Mouse (Mus musculus) limb, embryonic 11.5 days (tissue): Measurements from ENCODE around the gene Gnl2. TPM values are rescaled to one million over a fixed set of nuclear protein-coding genes. Genes with fewer than 3 reads are reported as not detected.

Source experiments
- ATAC-seq: fragments of 200-750 bp; cut with Nextera tagmentation; 2 replicates; pipeline ENCODE4 v1.8.0; 2017; ENCODE audit warnings: low read depth; ENCODE audit not compliant: insufficient number of reproducible peaks, low FRiP score, low TSS enrichment
- DNase-seq: peaks from one replicate; pipeline ENCODE4 v3.0.0-alpha.2; 2015; ENCODE audit warnings: low spot score
- H3K27ac ChIP-seq: fragments of 300-500 bp; sonication (generic); replicated peaks from 2 replicates; pipeline ENCODE4 v1.5.1; 2014; ENCODE audit warnings: low read depth, mild to moderate bottlenecking, low read length
- H3K27me3 ChIP-seq: fragments of 300-500 bp; sonication (generic); 2 replicates; pipeline ENCODE4 v1.6.1; 2014; ENCODE audit warnings: mild to moderate bottlenecking, low read length, mixed read lengths; ENCODE audit not compliant: control insufficient read depth, insufficient read depth
- H3K36me3 ChIP-seq: fragments of 300-500 bp; sonication (generic); 2 replicates; pipeline ENCODE4 v1.6.1; 2014; ENCODE audit warnings: mild to moderate bottlenecking, low read length, moderate library complexity, mixed read lengths; ENCODE audit not compliant: control insufficient read depth, insufficient read depth
- H3K4me1 ChIP-seq: fragments of 300-500 bp; sonication (generic); 2 replicates; pipeline ENCODE4 v1.6.1; 2014; ENCODE audit warnings: low read length, mixed read lengths; ENCODE audit not compliant: control insufficient read depth, insufficient read depth
- H3K4me2 ChIP-seq: fragments of 300-500 bp; sonication (generic); 2 replicates; pipeline ENCODE4 v1.6.1; 2014; ENCODE audit warnings: low read depth, mild to moderate bottlenecking, moderate library complexity; ENCODE audit not compliant: severe bottlenecking
- H3K4me3 ChIP-seq: fragments of 300-500 bp; sonication (generic); 2 replicates; pipeline ENCODE4 v1.5.1; 2014; ENCODE audit warnings: low read depth, low read length
- H3K9ac ChIP-seq: fragments of 300-500 bp; sonication (generic); 2 replicates; pipeline ENCODE4 v1.6.1; 2014; ENCODE audit warnings: mild to moderate bottlenecking, low read length
- H3K9me3 ChIP-seq: fragments of 300-500 bp; sonication (generic); 2 replicates; pipeline ENCODE4 v1.6.1; 2016; ENCODE audit warnings: low read length; ENCODE audit not compliant: control insufficient read depth
- WGBS: fragments of 180-500 bp; shearing (Covaris S2); extraction: QIAGEN DNeasy Blood & Tissue Kit; methylation state at CpG from one replicate; pipeline ENCODE4 v1.1.7; 2014; 5-methylcytosine and 5-hydroxymethylcytosine counted together
- polyA plus RNA-seq: library from polyadenylated mRNA; unstranded; fragments of >200 nt; fragmentation: Nextera tagmentation; extraction: Ambion mirVana; gene quantifications from 2 replicates; pipeline ENCODE4 v1.2.1, GENCODE M21; 2014

The Gnl2 gene
- polyA plus RNA-seq, 1 experiment from 2014 or later, result 85.8 TPM

DNA sequence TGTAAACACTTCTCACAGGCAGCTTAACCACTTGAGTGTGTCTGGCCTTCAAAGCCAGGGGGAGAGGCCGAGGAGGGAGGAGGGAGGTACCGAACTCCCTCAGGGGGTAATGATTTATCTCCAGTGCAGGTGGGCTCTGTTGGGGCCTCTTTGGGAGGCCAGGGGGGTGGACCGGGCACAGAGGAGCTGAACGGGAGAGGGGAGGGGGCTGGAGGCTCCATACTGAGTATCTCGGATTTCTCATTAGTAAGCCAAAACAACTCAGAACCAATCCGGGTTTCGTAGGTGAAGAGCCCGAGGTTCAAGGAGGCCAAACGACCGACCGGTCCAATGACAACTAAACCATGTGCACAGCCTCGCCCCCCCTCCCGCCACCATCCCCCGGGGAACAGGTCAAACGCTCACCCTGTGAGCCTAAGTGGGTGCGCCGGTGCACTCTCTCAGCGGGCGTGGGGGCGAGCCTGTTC is 26.6 kb upstream of the Gnl2 start:
- Histone ChIP-seq H3K4me2 (peak overlapping the region; percentile 37), H3K4me3 (peak overlapping the region; percentile 3; the same call in 1 of the 2 replicates), H3K9me3 (no peaks in the 10 kb centered on the region), H3K27ac (no peak overlapping the region), H3K9ac (peak overlapping the region; percentile 30; the same call in 1 of the 2 replicates), H3K4me1 (peaks cover 18% of the 10 kb centered on the region), H3K36me3 (no peaks in the 10 kb centered on the region), H3K27me3 (peaks cover 69% of the 10 kb centered on the region)
- ATAC-seq, result peak; percentile 33; the same call in 1 of the 2 replicates
- DNase-seq, result peak; percentile 69
- 1% methylated on average over 20 of the region's 20 CpGs for WGBS

DNA sequence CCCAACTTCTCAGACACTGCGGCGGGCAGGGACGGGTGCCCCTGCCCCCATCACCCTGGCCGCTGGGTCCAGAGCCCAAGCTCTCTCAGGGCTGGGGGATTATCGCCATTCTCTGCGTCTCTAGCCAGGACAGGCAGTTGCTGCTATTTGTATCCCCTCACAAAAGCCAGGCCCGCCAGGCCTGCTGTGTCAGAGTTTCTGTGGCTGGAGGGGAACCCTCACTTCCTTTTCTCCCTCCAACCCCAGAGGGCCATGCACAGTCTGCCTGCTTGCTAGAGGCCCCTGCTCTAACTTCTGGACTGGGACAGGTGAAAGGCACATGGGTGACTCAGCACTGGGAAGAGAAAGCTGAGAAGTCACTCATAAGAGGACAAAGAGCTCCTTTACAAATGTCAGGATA is 26.1 kb upstream of the Gnl2 start:
- no peak overlapping the region for H3K27ac ChIP-seq

DNA sequence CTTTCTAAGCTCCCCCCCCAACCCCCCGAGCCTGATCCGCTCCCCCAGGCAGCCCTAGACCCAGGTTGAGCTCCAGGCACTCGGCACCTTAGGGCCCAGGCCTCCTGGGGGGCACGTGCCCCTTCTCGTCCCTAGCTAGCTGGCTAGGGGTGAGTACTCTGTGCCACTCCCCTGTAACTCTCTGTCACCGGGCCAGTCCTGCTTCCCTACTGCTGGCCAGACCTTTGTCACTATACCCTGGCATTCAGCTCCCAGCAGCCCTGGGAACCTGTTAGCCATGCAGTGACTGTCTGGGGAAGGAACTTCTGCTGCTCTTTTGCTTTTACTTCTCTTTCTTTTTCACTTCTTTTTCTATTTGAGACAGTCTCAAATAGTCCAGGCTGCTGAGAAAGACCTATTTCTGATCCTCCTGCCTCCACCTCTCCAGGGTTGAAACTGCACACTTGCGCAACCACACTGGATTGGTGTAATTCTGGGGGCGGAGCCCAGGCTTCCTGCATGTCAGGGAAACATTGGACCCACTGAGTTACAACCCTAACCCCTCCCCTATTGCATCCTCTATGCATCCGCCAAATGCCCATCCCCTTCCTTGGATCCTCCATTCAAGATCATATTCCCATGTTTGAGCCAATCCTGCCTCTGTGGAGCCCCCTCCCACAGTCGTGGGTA is 18.8 kb upstream of the Gnl2 start:
- no peaks in the 10 kb centered on the region for H3K4me1 ChIP-seq
- H3K4me3 ChIP-seq, result no peak overlapping the region
- no peak for DNase-seq
- no peaks in the 10 kb centered on the region for H3K9me3 ChIP-seq
- H3K9ac ChIP-seq, result no peak overlapping the region
- H3K4me2 ChIP-seq, result no peak overlapping the region
- 72% methylated on average over 10 of the region's 10 CpGs for WGBS
- H3K36me3 ChIP-seq, result no peaks in the 10 kb centered on the region
- H3K27me3 ChIP-seq, result 0 out of 2 replicates have a peak, but pooled peaks cover 2% of the 10 kb centered on the region
- no peak for ATAC-seq
- no peak overlapping the region for H3K27ac ChIP-seq

More for the DNA sequence above, 26.1 kb upstream of the Gnl2 start:
- H3K27me3 ChIP-seq, result peaks cover 65% of the 10 kb centered on the region
- H3K9me3 ChIP-seq, result no peaks in the 10 kb centered on the region
- no peaks in the 10 kb centered on the region for H3K36me3 ChIP-seq
- ATAC-seq, result no peak
- peak overlapping the region; percentile 30; the same call in 1 of the 2 replicates for H3K9ac ChIP-seq
- peak; percentile 42 for DNase-seq
- peaks cover 18% of the 10 kb centered on the region for H3K4me1 ChIP-seq
- H3K4me3 ChIP-seq, result no peak overlapping the region
- WGBS, result 3% methylated on average over 7 of the region's 7 CpGs
- H3K4me2 ChIP-seq, result peak overlapping the region; percentile 37

DNA sequence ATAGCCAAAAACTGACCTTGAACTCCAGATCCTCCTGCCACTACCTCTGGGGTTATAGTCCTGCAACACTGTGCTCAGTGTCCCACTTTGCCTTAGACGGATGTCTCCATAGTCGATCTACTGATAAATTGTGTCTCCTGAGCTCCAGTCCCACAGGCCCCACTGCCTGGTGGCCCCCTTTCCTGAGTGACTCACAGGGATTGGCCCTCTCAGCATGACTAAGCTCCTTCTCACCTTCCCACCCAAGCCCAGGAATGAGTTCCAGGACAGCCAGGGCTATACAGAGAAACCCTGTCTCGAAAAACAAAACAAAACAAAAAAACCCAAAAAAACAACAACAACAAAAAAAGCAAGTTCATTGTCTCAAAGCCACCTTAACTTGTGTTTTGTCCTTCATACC is 16.8 kb upstream of the Gnl2 start:
- no peak for DNase-seq
- no peaks in the 10 kb centered on the region for H3K36me3 ChIP-seq

DNA sequence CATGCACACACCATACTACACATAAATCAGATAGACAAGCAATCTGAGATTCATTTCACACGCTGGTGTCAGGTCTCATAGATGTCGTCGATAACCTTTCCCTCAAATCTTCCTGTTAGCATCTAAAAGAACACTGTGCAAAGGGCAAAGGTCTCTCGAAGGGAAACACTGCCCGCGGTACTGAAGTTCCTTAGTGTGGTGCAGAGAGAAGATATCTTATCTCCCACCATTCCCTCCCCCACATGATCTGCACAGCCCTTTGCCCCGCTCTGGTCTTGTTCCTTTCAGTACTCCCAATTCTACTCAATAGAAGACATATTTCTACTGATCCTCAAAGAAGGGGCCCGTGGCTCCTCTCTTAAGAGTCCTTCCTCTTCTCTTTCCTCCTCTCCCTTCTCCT is 13.4 kb upstream of the Gnl2 start:
- peaks cover 32% of the 10 kb centered on the region for H3K27me3 ChIP-seq
- WGBS, result 77% methylated on average over 8 of the region's 8 CpGs

More for the DNA sequence above, 16.8 kb upstream of the Gnl2 start:
- no peaks in the 10 kb centered on the region for H3K9me3 ChIP-seq
- ATAC-seq, result no peak
- H3K9ac ChIP-seq, result no peak overlapping the region
- no peak overlapping the region for H3K4me3 ChIP-seq
- peaks cover 3% of the 10 kb centered on the region for H3K27me3 ChIP-seq
- no peak overlapping the region for H3K4me2 ChIP-seq
- no peaks in the 10 kb centered on the region for H3K4me1 ChIP-seq
- WGBS, result 87% methylated on average over 3 of the region's 3 CpGs
- H3K27ac ChIP-seq, result no peak overlapping the region

DNA sequence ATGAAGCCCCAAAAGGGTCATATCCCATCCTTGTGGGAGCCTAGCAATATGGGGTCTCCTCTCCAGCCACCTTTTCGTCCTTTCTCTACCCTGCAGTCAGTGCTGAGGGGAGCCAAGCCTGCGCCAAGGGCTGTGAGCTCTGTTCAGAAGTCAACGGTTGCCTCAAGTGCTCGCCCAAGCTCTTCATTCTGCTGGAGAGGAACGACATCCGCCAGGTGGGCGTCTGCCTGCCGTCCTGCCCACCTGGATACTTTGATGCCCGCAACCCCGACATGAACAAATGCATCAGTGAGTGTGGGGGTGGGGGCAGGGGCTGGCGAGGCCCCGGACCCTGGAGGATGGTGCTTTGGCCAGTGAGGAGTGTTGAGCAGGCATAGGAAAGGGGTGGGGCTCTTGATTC is 11.5 kb upstream of the Gnl2 start:
- WGBS, result 40% methylated on average over 12 of the region's 12 CpGs
- H3K4me3 ChIP-seq, result no peak overlapping the region
- peaks cover 39% of the 10 kb centered on the region for H3K27me3 ChIP-seq

More for the DNA sequence above, 13.4 kb upstream of the Gnl2 start:
- H3K4me3 ChIP-seq, result no peak overlapping the region
- ATAC-seq (no peak), DNase-seq (no peak)
- no peak overlapping the region for H3K4me2 ChIP-seq
- H3K27ac ChIP-seq, result no peak overlapping the region
- no peaks in the 10 kb centered on the region for H3K9me3 ChIP-seq
- H3K4me1 ChIP-seq, result no peaks in the 10 kb centered on the region
- H3K36me3 ChIP-seq, result no peaks in the 10 kb centered on the region
- H3K9ac ChIP-seq, result no peak overlapping the region

DNA sequence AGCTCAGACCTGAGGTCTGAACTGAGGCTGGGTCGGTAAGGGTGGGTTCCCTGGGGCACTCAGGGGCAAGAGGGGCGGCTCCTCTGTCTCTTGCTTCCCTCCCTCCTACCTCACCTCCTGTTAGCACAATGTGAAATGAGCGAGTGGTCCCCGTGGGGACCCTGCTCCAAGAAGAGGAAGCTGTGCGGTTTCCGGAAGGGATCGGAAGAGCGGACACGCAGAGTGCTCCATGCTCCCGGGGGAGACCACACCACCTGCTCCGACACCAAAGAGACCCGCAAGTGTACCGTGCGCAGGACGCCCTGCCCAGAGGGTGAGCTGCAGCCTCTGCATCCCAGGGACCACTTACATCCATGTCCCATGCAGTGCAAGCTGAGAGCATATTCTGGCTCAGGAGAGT is 8.9 kb upstream of the Gnl2 start:
- WGBS, result 52% methylated on average over 15 of the region's 15 CpGs
- ATAC-seq (no peak), DNase-seq (no peak)
- peaks cover 42% of the 10 kb centered on the region for H3K27me3 ChIP-seq
- H3K27ac ChIP-seq, result no peak overlapping the region
- H3K36me3 ChIP-seq, result no peaks in the 10 kb centered on the region
- no peaks in the 10 kb centered on the region for H3K4me1 ChIP-seq
- H3K9ac ChIP-seq, result no peak overlapping the region
- H3K4me2 ChIP-seq, result no peak overlapping the region
- no peak overlapping the region for H3K4me3 ChIP-seq
- no peaks in the 10 kb centered on the region for H3K9me3 ChIP-seq

More for the DNA sequence above, 11.5 kb upstream of the Gnl2 start:
- Histone ChIP-seq H3K36me3 (no peaks in the 10 kb centered on the region), H3K9ac (no peak overlapping the region), H3K4me2 (no peak overlapping the region), H3K4me1 (no peaks in the 10 kb centered on the region), H3K27ac (no peak overlapping the region), H3K9me3 (no peaks in the 10 kb centered on the region)
- ATAC-seq (no peak), DNase-seq (no peak)

DNA sequence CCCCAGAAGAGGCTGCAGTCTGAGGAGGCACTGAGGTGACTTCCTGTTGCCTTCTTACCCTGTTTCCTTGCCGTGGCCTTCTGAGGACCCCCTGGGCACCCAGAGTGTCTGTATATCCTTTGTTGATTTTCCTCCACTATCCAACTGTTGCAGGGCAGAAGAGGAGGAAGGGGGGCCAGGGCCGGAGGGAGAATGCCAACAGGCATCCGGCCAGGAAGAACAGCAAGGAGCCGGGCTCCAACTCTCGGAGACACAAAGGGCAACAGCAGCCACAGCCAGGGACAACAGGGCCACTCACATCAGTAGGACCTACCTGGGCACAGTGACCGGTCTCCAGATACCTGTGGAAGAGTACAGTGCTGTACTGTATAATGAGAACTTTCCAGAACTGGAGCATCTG is 8.2 kb upstream of the Gnl2 start:
- ATAC-seq, result no peak
- Histone ChIP-seq H3K4me1 (no peaks in the 10 kb centered on the region), H3K27ac (no peak overlapping the region), H3K9me3 (no peaks in the 10 kb centered on the region), H3K9ac (no peak overlapping the region), H3K36me3 (no peaks in the 10 kb centered on the region), H3K4me3 (no peak overlapping the region), H3K27me3 (peaks cover 42% of the 10 kb centered on the region), H3K4me2 (no peak overlapping the region)
- no peak for DNase-seq
- 69% methylated on average over 6 of the region's 6 CpGs for WGBS
